Mouse (Mus musculus) kidney, adult 11 months (tissue): ENCODE measurements around the gene Clrn3.

Source experiments
- DNase-seq: peaks from one replicate; pipeline ENCODE4 v3.0.0; 2022

The Clrn3 gene

DNA sequence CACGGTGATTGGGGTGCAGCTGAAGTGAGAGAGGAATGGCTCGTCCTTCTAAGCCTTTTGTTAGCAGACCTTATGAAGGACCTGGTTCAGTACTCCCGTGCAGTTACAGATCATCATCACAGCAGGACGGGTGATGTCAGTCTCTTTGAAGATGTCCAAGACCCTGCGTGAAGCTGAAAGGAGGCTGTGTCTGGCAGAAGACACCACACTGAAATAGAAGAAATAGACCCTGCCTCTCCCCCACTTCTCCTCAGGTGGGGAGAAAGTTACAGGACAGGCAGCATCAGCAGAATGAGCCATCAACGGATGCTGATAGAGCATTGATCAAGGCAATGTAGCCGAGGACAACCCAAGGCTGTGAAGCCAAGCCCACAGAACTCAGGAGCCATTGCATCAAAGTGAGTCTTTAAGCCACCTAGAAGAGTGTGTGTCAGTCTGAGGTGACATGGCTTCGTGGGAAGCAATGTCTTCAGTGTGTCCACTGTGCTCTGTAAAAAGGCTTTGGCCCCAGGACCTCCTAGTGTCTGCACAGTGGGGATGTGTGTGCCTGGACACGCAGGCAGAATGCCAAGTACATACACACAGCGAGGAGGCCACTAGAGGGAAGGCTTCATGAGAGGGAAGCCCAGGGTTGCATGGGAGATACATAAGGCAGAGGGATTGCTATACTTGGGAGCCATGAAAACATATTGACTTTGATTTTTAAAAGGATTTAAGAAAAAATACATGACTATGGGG is 41.6 kb downstream of the Clrn3 start:
- no peak for DNase-seq

DNA sequence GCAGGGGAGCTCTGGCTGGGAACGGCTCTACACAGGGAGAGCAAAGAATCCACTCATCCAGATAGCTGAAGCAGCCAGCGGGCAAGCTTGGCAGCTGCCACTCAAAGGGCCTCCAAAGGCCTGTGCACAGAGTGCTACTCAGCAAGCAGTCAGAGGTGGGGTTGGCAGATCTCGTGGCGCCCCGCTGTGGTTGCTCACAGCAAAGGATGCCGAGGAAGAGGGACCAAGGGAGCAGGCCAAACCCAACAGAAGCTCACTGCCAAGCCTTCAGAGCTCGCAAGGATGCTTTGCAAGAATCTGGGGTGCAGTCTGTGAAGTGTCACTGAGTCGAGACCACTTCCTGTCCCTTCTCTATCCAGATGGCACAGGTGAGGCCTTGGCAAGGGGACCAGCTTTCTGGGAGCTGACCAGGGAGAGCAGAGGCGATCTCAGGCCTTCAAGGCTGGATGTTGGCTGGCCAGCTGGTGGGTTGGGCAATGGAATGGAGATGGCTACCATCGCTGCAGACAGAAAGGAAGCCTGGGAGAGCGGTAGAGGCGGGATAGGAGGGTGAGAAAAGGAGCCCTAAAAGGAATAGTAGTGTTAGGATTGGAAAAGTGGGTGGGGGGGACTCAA is 42.6 kb downstream of the Clrn3 start:
- no peak for DNase-seq

DNA sequence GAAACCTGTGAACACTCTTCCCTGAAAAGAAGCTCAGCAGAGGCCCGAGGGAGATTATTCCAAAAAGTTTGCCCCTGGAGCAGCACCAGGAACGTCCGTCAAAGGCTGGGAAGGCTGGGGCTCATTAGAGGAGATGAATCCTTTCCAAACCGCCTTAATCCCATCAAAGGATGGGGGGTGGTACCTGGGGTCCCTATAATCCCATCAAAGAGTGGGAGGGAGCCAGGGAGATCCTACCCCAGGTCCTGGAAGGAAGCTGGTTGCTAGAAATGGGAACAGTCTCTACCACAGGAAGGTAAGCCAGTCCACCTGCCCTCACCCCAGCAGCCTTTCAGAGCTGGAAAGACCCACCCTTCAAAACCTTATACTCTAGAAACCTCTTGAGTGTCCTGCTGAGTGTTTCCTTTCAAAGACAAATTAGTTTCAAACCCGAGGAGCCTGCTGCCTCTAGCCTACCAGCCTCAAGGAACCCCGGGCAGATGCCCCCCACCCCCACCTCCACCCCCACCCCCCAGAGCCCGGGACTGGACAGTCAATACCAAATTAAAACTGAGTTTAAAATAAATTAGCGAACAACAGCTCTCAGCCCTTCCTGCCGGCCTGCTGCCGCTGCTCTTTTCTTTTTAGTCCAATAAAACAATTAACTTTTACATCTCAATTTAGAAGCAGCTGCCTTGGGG is 43.2 kb downstream of the Clrn3 start:
- no peak for DNase-seq

DNA sequence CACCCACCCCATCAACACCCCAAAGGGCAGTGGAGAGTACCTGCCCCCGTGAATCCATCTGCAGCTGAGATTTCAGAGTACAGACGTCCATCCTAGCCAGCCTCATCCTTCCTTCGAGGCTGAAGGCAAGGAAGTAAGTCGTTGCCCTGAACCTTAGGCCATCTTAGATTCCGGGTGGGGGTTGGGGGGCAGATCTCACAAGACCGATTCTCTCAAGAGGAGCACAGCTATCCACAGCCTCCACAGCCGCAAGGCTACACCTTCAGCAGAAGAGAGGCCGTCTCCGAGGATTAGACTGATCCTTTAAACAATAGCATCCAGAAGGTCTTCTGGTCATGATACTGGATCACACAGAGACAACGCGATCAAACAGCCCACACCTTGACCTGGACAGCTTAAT is 44.1 kb downstream of the Clrn3 start:
- DNase-seq = no peak

DNA sequence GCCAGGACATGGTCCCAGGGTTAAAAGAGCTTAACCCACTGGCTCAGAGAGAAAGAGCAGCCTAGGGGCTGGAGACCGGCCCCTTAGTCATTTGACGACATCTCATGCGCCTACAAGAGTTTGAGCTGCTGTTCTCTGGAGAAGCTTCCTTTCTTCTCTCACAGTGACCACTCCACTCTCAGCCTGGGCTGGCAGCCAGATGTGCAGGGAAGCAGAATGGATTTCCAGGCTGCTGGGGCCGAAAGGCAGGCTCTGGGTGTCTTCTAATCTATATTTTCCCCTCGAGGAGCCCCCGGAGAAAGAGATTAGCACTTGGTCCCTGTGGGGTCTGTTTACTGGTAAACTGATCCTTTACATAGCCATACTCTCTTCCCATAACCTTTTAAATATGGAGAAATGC is 44.7 kb downstream of the Clrn3 start:
- DNase-seq = no peak

DNA sequence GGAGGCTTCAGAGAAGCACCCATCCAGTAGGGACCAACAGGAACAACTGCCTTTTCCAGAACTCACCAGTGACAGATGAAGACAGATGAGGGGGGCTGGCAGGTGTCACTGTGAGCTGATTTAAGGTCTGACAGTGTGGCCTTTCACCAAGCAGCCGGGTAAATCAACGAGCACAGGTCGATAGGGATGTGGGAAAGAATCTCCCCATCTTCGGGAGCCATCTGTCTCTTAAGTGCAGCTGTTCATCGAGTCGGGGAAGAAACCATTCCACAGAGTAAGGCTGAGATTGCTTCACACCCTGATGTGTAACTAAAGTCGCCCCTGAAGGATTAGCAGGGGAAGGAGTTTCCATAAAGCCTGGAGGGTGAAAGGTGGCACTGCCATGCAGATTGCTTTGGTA is 47.3 kb downstream of the Clrn3 start:
- DNase-seq = no peak

DNA sequence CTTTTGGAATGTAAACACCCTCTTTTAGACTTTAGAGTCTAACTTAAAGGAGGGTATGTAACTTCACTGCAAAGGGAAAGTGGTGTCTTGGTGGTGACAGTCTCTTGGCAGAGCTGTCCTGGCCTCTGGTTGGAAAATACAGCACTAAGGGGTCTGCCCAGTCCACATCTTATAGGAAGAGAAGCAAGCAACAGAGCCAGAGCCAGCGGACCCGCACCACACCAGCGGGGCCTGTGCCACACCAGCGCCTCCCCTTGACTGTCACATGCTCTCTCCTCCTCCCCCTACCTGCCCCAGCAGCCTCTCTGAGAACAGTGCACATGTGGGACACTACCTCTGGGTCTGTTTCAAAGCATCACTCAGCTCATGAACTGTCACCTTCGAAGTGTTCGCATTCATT is 48.5 kb downstream of the Clrn3 start:
- DNase-seq = no peak

DNA sequence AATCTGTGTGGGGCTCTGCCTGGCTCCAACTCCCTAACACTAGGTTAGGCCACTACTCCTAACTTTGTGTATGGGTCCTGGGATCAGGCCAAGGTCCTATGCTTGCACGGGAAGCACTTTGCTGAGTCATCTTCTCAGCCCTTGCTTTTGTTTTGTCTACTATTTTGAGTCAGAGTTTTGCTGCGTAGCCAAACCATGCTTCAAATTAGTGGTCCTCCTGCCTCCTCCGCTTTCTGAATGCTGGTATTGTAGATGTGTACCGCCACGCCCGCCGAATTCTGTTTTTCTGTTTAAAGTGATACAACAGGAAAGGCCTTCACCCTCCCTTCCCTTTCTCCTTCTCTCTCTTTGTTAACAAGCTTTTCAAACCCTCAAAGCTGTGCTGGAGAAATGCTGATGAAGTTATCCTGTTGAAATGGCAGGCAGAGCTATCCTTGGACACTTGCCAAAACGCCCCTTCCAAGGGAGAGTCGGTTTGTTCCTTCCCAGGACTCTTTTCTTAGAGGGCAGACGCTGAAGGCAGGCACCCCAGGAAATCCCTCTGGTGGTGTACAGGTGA is 49.1 kb downstream of the Clrn3 start:
- DNase-seq = no peak

DNA sequence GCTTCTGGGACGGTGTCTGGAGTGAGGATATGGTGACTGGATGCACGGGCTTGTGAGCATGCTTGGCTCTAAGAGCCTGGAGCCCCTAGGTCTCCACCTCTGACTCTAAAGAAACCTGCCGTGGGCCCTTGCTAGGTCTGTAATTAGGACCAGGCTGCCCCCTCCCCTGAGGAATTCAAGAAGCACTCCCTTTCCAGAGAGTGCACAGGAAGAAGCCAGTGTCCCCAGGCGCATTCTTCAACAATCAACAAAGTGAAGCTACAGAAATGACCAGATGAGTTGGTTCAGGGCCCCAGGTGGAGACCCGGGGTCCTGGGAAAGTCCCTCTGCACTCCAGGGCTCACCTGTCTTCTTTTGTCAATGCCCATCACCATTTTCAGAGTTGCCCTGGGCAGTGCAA is 51.2 kb downstream of the Clrn3 start:
- no peak for DNase-seq

DNA sequence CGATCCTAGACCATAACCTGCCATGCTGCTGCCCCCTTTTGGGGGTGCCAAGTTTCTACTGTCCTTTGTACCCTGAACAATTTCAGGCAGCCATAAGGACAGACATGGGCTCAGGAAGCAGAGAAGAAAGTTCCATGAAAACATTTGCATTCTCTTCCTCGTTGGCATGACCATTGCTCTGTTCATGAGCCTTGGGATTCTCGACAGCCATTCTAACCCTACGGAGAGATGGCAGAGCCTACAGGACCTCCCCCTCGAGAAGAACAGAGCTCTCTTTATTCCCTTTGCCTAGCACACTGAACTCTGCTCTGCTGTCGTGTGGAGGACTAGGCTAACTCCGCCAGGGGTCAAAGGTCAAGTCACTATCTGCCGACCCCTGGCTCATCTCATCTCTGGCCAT is 52.5 kb downstream of the Clrn3 start:
- no peak for DNase-seq

DNA sequence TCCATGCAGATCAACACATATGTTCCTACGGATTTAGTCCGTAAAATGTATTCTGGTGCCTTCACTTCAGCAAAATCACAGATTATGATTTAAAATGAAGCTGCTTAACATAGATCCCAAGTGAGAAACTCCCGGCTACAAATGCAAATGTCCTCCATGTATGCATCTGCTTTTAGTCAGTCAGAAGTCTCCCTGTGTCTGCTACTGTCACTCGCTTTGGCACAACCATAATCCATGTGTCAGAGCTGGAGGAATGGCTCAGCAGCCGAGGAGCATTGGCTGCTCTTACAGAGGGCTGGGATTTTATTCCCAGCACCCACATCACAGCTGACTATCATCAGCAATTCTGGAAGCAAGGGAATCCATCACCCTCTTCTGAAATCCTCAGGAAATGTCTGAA is 58.1 kb downstream of the Clrn3 start:
- no peak for DNase-seq

DNA sequence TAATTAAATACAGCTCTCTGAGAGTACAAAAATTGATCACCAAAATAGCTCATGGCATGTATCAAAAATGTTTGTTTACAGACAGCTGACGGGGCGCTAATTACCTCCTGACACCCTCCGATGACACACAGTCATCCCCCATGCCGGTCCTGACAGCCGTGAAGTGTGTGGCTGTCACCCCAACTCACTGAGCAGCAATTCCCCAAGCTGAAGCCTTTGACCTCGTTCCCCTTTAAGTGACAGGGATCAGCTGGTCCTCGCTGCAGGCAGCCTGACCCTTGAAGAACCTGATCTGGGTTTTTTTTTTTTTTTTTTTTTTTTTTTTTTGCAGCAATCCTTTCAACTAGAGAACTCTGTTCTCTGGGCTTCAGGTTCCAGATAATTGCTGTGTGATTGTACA is 59.8 kb downstream of the Clrn3 start:
- DNase-seq = no peak

DNA sequence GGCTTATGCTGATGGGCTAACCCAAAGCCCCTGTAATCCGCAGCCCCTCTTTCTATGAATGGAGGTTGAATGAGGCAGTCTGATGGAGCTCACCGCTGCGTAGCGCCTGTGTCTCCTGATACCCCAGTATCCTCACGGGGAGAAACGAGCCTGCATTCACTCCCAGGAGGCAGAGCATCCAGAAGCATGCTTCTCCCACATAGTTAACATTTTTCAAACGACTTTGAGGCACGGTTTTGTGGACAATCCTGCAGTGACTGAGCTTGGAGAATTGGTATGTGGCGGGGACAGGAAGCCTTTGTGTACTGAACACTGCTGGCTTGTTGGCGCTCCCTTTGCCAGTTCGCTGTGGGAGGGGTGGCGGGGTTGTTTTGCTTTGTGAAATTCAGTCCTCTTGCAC is 63.2 kb downstream of the Clrn3 start:
- no peak for DNase-seq

DNA sequence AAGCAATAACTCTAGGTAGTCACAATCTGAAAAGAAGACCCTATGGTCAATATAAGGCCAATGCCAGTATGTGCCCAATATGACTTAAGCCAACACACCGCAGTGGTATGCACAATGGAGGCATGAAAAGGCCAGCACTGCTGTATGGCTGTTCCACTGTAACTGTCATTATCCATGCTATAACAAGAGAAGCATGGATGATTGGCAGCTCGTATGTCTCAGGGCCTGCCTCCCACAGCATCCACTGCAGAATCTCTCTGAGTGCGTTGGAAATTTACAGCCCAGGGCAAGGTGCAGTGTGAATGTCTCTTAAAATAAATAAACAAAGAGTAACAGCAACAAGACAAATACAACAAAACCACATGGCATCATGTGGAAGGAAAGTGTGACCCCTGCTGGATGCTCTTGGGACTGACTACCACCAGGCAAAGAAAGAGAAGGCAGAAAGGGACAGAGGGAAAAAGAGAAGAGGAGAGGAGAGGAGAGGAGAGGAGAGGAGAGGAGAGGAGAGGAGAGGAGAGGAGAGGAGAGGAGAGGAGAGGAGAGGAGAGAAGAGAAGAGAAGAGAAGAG is 63.7 kb downstream of the Clrn3 start:
- no peak for DNase-seq
